Mouse (Mus musculus) olfactory bulb, adult 2 months (tissue): ENCODE results near the gene Vps36.

Experiments
- CTCF ChIP-seq: fragments of 200-500 bp; IDR thresholded peaks from 2 replicates; pipeline ENCODE4 v1.5.1; 2012; ENCODE audit warnings: low read depth, mild to moderate bottlenecking, low read length, moderate library complexity; ENCODE audit not compliant: insufficient read depth
- POLR2A ChIP-seq: fragments of 200-500 bp; IDR thresholded peaks from 2 replicates; pipeline ENCODE4 v1.6.1; 2012; ENCODE audit warnings: mild to moderate bottlenecking, low read depth, low read length, moderate library complexity; ENCODE audit not compliant: insufficient read depth

- TF ChIP-seq CTCF, result no peak
- TF ChIP-seq POLR2A, result no peak
Measured at GRCm38 (mm10) chr8:22266809-22267208, 74.2 kb downstream of the Vps36 start.
